Mouse (Mus musculus): Measurements from ENCODE around the gene Plbd2. TPM values are rescaled to one million over a fixed set of nuclear protein-coding genes. Genes with fewer than 3 reads are reported as not detected.

Plbd2 gene
- polyA plus RNA-seq, 1 experiment: 9.9 TPM

DNA sequence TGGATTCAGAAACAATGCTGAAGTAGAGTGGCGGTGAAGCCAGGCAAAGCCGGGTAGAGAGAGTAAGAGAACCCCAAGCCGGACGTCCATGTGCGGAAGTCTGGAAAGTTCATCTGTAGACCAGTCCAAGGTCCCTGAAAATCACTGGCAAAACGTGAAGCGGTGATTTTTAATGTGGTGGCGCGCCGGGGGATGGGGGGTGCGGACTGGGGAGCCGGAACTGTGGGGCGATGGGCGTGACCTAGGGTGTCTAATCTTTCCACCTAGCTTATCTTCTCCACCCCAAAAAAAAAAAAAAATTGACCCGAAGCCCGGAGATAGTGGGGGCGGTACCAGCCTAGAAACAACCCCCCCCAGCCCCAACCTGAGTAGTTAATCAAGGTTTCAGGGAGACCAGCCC, 65.9 kb downstream of the Plbd2 start:
- TF ChIP-seq CTCF (IDR thresholded peaks at IDR 0.05; ENCODE audit: control insufficient read depth, insufficient read depth, low read length): no peak
- no peak for TF ChIP-seq POLR2A (IDR thresholded peaks at IDR 0.05; ENCODE audit: borderline replicate concordance, control insufficient read depth, low read depth, low read length)
- Histone ChIP-seq H3K27ac (ENCODE audit: control insufficient read depth, insufficient read depth, low read depth, low read length, poor library complexity) (no peak overlapping the region), H3K4me1 (ENCODE audit: control insufficient read depth, insufficient read depth, low read length) (no peaks in the 10 kb centered on the region), H3K4me3 (replicated peaks; ENCODE audit: control insufficient read depth, low read depth, low read length) (no peak overlapping the region)
- 5% methylated on average over 17 of the region's 17 CpGs for WGBS

DNA sequence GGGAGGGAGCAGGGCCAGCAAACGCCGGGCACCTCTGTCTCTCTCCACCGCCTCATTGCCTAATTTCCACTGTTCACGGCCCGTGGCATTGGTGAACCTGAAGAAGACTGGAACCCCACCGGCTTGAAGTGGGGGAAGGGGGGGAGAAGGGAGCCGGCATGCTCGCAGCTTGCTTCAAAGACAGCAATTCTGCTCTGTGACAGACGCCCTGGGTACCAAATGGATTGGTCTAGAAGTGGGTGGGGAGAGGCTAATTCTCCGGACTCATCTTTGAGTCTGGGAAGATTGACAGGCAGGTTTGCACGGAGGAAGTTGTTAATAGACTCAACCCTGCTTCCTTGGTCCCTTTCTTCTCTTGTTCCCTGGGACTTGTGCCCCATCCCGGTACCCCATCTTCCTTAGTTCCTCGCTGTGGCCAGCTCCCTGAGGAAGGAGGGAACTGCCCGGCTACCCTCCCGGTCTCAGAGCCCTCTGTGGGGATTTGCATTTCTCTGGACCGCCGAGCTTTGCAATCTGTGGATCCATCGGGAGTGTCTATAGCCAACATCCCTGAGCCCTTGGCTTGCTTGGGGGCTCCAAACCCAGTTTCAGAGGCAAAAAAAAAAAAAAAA, 66.4 kb downstream of the Plbd2 start:
- no peak for TF ChIP-seq POLR2A (IDR thresholded peaks at IDR 0.05; ENCODE audit: borderline replicate concordance, control insufficient read depth, low read depth, low read length)
- no peak for TF ChIP-seq CTCF (IDR thresholded peaks at IDR 0.05; ENCODE audit: control insufficient read depth, insufficient read depth, low read length)
- Histone ChIP-seq H3K4me3 (replicated peaks; ENCODE audit: control insufficient read depth, low read depth, low read length) (no peak overlapping the region), H3K27ac (ENCODE audit: control insufficient read depth, insufficient read depth, low read depth, low read length, poor library complexity) (no peak overlapping the region), H3K4me1 (ENCODE audit: control insufficient read depth, insufficient read depth, low read length) (no peaks in the 10 kb centered on the region)
- 2% methylated on average over 18 of the region's 18 CpGs for WGBS

- TF ChIP-seq POLR2A (IDR thresholded peaks at IDR 0.05; ENCODE audit: borderline replicate concordance, control insufficient read depth, low read depth, low read length) (no peak), CTCF (IDR thresholded peaks at IDR 0.05; ENCODE audit: control insufficient read depth, insufficient read depth, low read length) (no peak)
- Histone ChIP-seq H3K4me1 (ENCODE audit: control insufficient read depth, insufficient read depth, low read length) (no peaks in the 10 kb centered on the region), H3K4me3 (replicated peaks; ENCODE audit: control insufficient read depth, low read depth, low read length) (no peak overlapping the region), H3K27ac (ENCODE audit: control insufficient read depth, insufficient read depth, low read depth, low read length, poor library complexity) (no peak overlapping the region; the same call in 1 of the 2 replicates)
- 4% methylated on average over 47 of the region's 47 CpGs for WGBS
These were observed 67.5 kb downstream of the Plbd2 start for GRCm38 (mm10) chr5:120435731-120436501.

DNA sequence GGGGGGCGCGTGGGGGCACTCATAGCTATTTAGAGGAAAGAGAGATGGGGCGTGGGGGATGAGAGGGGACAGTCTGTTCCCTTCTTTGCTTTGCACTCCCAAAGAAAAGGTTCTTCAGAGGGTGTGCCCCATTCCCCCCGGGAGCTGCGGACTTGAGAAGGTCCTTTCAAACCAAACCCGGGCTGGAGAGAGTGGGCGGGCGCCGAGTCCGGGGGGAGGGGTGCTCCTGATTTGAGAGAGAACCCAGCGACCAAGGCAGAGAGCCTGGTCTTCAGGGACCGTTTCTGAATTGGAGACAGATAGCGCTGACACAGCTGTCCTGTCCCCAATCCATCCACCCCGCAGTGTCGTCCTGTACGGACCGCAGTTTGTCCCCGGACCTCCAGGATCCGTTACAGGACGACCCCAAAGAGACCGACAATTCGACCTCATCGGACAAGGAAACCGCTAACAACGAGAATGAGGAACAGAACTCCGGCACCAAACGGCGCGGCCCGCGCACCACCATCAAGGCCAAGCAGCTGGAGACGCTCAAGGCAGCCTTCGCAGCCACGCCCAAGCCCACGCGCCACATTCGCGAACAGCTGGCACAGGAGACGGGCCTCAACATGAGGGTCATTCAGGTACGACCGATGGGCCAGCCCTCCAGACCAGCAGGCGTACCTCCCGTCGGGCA, 68.3 kb downstream of the Plbd2 start:
- Histone ChIP-seq H3K27ac (ENCODE audit: control insufficient read depth, insufficient read depth, low read depth, low read length, poor library complexity) (no peak overlapping the region; the same call in 1 of the 2 replicates), H3K4me3 (replicated peaks; ENCODE audit: control insufficient read depth, low read depth, low read length) (no peak overlapping the region), H3K4me1 (ENCODE audit: control insufficient read depth, insufficient read depth, low read length) (no peaks in the 10 kb centered on the region)
- no peak for TF ChIP-seq CTCF (IDR thresholded peaks at IDR 0.05; ENCODE audit: control insufficient read depth, insufficient read depth, low read length)
- TF ChIP-seq POLR2A (IDR thresholded peaks at IDR 0.05; ENCODE audit: borderline replicate concordance, control insufficient read depth, low read depth, low read length): no peak
- WGBS: 3% methylated on average over 44 of the region's 44 CpGs

- no peaks in the 10 kb centered on the region for H3K4me1 ChIP-seq (ENCODE audit: control insufficient read depth, insufficient read depth, low read length)
- 5% methylated on average over 21 of the region's 21 CpGs for WGBS
- H3K27ac ChIP-seq (ENCODE audit: control insufficient read depth, insufficient read depth, low read depth, low read length, poor library complexity): no peak overlapping the region
- no peak for TF ChIP-seq CTCF (IDR thresholded peaks at IDR 0.05; ENCODE audit: control insufficient read depth, insufficient read depth, low read length)
- no peak for TF ChIP-seq POLR2A (IDR thresholded peaks at IDR 0.05; ENCODE audit: borderline replicate concordance, control insufficient read depth, low read depth, low read length)
- H3K4me3 ChIP-seq (replicated peaks; ENCODE audit: control insufficient read depth, low read depth, low read length): no peak overlapping the region
These were observed 69.1 kb downstream of the Plbd2 start for GRCm38 (mm10) chr5:120434231-120434735.

Other genes with a start within 250 kb of the Plbd2 start
- gene Lhx5, start 71.9 kb downstream of the Plbd2 start, polyA plus RNA-seq (2011; ENCODE audit: insufficient read depth, insufficient read length, low replicate concordance, missing spikeins): not detected in 2 replicates
- 11.6 and 13.0 TPM in 2 replicates for gene Sdsl, start 30.8 kb downstream of the Plbd2 start, polyA plus RNA-seq (2011; ENCODE audit: insufficient read depth, insufficient read length, low replicate concordance, missing spikeins)
- gene Sds, start 27.1 kb downstream of the Plbd2 start, polyA plus RNA-seq (2011; ENCODE audit: insufficient read depth, insufficient read length, low replicate concordance, missing spikeins): 1.9 and 5.2 TPM in 2 replicates
- 18.8 and 45.1 TPM in 2 replicates for gene Slc8b1, start 7.5 kb upstream of the Plbd2 start, polyA plus RNA-seq (2011; ENCODE audit: insufficient read depth, insufficient read length, low replicate concordance, missing spikeins)
- 34.6 and 46.7 TPM in 2 replicates for gene Tpcn1, start 85.0 kb upstream of the Plbd2 start, polyA plus RNA-seq (2011; ENCODE audit: insufficient read depth, insufficient read length, low replicate concordance, missing spikeins)
- 3.7 and 7.2 TPM in 2 replicates for gene Iqcd, start 85.4 kb upstream of the Plbd2 start, polyA plus RNA-seq (2011; ENCODE audit: insufficient read depth, insufficient read length, low replicate concordance, missing spikeins)
- gene Rita1, start 109.0 kb upstream of the Plbd2 start, polyA plus RNA-seq (2011; ENCODE audit: insufficient read depth, insufficient read length, low replicate concordance, missing spikeins): 1.9 and 3.4 TPM in 2 replicates
- gene Ddx54, start 109.1 kb upstream of the Plbd2 start, polyA plus RNA-seq (2011; ENCODE audit: insufficient read depth, insufficient read length, low replicate concordance, missing spikeins): 17.2 and 32.0 TPM in 2 replicates
- gene Cfap73, start 130.6 kb upstream of the Plbd2 start, polyA plus RNA-seq (2011; ENCODE audit: insufficient read depth, insufficient read length, low replicate concordance, missing spikeins): not detected in 2 replicates
- 1.6 and 4.6 TPM in 2 replicates for gene Rasal1, start 145.2 kb upstream of the Plbd2 start, polyA plus RNA-seq (2011; ENCODE audit: insufficient read depth, insufficient read length, low replicate concordance, missing spikeins)
- 2.7 and 3.6 TPM in 2 replicates for gene Dtx1, start 208.3 kb upstream of the Plbd2 start, polyA plus RNA-seq (2011; ENCODE audit: insufficient read depth, insufficient read length, low replicate concordance, missing spikeins)
- gene Oas2, start 246.2 kb upstream of the Plbd2 start, polyA plus RNA-seq (2011; ENCODE audit: insufficient read depth, insufficient read length, low replicate concordance, missing spikeins): 12.2 and 25.1 TPM in 2 replicates